Mouse (Mus musculus) megakaryocyte, embryonic 14.5 days (primary cell): ENCODE data around the gene Lekr1.

Source experiments
- FLI1 ChIP-seq: IDR thresholded peaks from 2 replicates; pipeline ENCODE4 v1.6.1; 2012; ENCODE audit warnings: low read length, inconsistent platforms, mixed read lengths
- GATA1 ChIP-seq: IDR thresholded peaks from 3 replicates; pipeline ENCODE4 v1.6.1; 2012; ENCODE audit warnings: mixed read lengths, low read length, inconsistent platforms, borderline replicate concordance

DNA sequence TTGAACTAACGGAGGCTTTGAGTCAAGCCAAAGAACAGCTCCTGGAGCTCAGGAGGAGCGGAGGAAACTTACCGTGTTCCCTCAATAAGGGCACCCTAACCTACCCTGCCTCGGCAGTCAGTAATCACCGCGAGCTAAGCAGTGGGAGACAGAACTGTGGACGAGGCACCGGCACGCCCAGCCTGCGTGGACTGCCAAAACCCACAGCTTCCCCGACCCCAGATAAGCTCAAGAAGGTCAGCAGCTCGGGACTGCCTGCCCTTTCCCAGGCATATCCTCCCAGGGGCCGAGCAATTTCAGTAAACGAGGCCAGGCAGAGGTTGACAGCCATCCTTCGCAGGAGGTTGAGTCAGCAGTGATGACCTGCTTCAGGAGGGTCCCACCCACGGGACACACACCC lies 164.8 kb downstream of the Lekr1 start:
- TF ChIP-seq GATA1 (no peak), FLI1 (no peak)
